Mouse (Mus musculus) layer of hippocampus, postnatal 36 days (tissue): Measurements from ENCODE around the gene Aoc3. TPM values are rescaled to one million over a fixed set of nuclear protein-coding genes. Genes with fewer than 3 reads are reported as not detected.
"Not testable (repeated sequence)": the region's sequence is repeated elsewhere in the genome, so short reads cannot be mapped to it uniquely, and the experiment has no call there.

Source experiments
- DNase-seq, 2 experiments: peaks; one replicate each; pipeline ENCODE4 v3.0.0; 2022
- total RNA-seq, 2 experiments: library from RNA; stranded (reverse); gene quantifications; 2 replicates each; pipeline ENCODE4 v1.2.3; 2021

Aoc3 gene
- total RNA-seq, 2 experiments from 2014 or later = 0.62 to 1.4 TPM

DNA sequence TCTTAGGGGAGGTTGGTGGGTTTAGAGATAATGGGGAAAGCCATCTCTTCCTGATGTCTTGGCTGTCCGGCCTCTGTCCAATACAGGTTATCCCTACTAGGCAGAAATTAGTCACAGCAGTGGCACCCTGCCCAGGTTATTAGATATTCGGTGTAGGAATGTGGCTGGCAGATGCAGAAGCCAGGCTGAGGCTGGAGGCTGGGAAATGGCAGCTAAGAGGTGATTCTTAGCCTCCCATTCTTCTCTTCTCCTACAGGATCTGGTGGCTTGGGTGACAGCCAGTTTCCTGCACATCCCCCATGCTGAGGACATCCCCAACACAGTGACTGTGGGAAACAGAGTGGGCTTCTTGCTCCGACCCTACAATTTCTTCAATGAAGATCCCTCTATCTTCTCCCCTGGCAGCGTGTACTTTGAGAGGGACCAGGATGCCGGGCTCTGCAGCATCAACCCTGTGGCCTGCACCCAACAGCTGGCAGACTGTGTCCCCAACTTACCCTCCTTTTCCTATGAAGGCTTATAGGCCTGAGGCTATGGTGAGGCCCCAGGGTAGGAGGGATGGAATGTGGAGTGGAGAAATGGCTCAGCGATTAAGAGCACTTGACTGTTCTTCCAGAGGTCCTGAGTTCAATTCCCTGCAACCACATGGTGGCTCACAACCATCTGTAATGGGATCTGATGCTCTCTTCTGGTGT, 1.3 kb upstream of the Aoc3 start:
- peak; percentile 40 to 48 for DNase-seq

GRCm38 (mm10) chr11:101330961-101331360, 556 bp downstream of the Aoc3 start:
- not testable (repeated sequence) for DNase-seq

DNA sequence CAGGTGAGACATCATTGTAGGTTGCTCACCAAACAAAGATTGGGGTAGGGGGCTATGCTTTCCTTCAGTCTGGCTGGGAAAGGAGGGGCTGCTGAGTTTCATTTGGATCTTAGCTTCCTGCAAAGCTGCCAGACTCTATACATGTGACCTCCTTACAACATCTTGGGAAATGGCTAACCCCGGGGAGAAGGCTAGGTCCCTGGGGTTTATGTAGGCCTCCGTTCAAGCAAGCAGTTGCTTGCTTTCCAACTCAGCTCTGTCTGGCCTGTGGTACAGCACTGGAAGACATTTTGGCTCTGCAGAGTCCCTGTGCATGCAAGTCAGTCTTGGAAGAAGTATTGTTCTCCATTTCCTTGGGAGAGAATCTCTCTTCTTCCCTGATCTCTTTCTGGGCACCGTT, 2.1 kb downstream of the Aoc3 start:
- no peak for DNase-seq

DNA sequence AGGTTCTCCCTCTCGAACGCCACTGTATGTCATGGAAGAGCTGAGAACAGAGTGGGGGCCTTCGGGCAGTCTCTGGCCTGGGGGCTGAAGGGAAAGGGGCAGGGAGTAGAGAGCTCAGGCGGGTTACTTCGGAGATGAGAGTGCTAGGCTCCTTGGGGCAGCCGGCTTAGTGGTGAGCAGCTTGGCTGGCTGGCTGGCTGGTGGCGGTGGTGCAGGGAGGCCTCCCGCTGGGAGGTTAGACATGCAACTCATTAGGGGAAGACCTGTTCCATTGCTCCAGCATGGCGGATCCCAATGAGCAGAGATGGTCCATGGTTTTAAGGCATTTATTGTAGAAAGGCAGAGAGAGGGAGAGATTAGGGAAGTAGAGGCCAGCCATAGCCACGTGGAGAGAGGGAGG, 3.6 kb downstream of the Aoc3 start:
- DNase-seq = no peak

GRCm38 (mm10) chr11:101334516-101334915, 4.1 kb downstream of the Aoc3 start:
- no peak for DNase-seq

DNA sequence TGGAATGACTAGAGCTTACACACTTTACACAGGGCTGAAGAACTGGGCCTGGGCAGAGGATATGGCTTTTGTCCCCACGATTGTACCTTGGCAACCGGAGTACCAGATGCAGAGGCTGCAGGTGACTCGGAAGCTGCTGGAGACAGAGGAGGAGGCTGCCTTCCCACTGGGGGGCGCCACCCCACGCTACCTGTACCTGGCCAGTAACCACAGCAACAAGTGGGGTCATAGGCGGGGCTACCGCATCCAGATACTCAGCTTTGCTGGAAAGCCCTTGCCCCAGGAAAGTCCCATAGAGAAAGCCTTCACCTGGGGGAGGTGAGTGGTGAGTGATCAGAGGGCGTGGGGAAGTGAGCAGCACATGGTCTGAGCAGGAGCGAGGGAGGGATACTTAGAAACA, 5.3 kb downstream of the Aoc3 start:
- DNase-seq = no peak

DNA sequence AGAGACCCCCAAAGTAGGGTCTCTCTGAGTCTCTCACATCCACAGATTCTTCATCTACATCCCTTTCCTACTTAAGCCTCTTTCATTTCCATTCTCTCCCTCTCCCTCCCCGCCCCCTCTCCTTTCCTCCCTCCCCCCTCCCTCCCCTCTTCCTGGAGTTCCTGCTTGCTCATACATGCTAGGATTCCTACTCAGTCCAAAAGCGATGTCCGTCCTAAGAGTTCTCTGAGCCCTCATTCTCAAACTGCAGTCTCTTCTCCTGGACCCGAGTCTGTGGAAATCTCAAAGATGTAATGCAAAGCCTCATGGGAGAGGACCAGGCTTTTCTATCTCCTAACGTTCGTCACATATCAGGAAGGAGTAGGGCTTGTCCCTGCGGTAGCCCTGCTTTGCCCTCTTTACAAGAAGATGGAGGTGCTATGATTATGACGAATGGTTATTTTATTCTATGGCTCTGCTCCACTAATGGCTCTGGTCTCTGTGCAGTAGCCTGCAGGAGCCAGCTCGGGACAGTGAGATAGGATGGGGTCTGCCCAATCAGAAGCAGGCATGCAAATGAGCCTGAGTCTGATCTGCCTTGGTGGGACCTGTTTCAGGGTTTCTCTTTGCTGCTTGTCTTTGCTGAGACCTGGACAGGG, 7.8 kb downstream of the Aoc3 start:
- no peak for DNase-seq

- DNase-seq = no peak
These were observed 16.8 kb downstream of the Aoc3 start for GRCm38 (mm10) chr11:101347083-101347775.

GRCm38 (mm10) chr11:101348774-101349173, 18.4 kb downstream of the Aoc3 start:
- no peak for DNase-seq

DNA sequence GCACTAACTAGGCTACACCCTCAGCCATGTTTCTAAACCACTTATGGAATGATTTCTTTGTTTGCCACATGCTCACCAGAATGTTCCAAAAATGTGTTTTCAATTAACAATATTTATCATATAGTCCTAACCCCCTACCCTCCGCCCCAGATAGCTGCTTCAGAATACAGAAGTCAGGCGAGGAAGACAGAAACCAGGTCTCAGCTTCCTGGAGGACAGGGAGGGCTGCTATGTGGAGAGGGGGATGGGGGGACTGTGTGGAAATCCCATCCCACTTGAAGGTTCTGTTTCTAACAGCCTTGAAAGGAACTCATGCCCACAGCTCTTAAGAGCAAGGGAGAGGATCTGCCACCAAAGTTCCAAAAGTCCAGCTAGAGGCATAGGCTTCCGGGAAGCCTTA, 18.8 kb downstream of the Aoc3 start:
- DNase-seq = no peak

DNA sequence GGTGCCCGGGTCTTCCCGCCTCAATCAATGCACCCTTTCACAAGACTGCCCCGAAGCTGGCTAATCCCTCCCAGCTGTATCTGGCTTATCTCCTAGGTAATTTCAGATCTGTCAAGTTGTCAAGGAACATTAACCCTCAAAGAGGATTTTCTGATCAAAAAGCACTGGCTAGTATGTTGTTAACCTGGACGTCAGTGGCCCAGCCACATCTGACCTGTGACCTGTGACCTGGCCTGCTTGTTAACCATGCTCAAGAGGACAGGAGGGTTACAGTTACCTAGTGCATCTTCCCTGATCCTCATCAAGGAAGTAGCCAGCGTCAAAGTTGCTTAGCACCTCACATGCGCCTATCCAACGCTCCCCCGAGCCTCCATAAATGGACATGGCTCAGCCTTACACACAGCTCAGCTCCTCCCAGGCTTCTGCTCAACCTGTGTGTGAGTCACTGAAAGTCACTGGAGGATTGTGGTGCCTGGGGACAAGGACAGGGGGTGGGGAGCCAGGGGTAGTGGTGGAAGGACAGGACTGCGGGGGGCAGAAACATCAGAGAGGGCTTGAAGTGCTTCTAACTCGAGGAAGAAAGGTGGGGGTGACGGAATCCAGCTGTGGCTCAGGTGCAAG, 20.8 kb downstream of the Aoc3 start:
- DNase-seq = no peak

DNA sequence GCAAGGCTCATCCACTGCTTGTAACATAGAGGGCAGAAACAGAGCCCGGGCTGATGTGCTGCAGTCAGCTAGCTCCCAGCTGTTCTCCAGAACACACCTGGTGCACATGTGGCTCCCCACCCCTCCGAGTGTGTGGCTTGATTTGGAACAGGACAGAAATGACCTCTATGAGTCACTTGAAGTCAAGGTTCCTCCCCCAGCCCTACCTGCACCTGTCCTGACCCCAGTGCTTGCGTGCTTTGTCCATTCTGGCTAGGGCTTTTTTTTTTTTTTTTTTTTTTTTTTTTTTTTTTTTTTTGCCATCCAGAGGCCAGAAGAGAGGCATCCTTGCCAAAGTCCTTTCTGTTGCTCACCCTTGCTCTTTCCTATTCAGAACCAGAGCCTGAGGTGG, 21.3 kb downstream of the Aoc3 start:
- DNase-seq = no peak

DNA sequence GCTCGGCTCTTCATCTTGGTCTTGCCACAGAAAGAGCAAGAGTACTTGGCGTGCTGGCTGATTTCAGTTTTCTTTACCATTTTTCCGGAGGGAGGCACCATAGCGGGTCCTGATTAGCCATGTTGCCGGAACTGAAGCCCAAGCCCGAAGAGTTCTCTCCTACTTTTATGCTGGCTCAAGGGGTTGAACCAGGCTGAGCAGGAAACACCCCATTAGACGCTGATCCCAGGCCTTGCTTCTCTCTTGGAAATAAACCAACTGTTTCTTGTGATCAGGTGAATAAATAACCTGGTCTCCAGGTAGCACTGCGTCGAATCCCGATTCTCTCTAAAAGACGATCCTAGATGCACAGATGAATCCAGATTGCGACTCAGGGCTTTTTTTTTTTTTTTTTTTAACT, 23.0 kb downstream of the Aoc3 start:
- no peak for DNase-seq

- DNase-seq = no peak
These were observed 24.1 kb downstream of the Aoc3 start for GRCm38 (mm10) chr11:101354438-101355010.

- DNase-seq = no peak
These were observed 25.5 kb downstream of the Aoc3 start for GRCm38 (mm10) chr11:101355916-101356315.

DNA sequence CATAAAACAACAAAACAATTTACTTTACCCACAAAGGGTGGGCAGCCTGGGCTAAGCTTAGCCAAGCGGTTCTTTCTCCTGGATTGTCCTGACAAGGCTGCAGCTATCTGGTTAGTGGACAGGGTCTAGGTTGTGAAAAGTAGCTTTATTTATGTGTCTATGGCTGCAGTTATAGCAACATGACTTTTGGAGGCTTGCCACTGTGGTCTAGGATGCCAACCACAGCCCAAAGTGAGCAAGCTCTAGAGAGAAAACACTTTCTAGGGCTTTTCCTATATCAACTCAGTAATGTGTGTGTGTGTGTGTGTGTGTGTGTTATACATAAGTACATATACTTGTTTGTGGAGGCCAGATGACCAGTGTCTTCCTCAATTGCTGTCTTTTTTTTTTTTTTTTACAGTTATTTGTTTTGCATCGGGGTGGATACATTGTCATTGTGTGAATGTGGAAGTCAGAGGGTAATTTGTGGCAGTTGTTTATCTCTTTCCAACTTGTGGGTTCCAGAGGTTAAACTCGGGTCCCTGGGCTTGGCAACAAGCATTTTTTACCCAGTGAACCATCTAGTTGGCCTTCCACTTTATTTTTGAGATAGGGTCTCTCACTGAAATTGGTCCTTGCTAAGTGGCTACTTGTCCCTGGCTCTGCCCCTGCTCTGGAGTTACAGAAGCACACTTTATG, 27.2 kb downstream of the Aoc3 start:
- no peak for DNase-seq

- DNase-seq = no peak
These were observed 29.4 kb downstream of the Aoc3 start for GRCm38 (mm10) chr11:101359776-101360175.

GRCm38 (mm10) chr11:101360651-101361113, 30.3 kb downstream of the Aoc3 start:
- DNase-seq = no peak

GRCm38 (mm10) chr11:101364531-101364931, 34.1 kb downstream of the Aoc3 start:
- no peak for DNase-seq

- no peak for DNase-seq
These were observed 37.0 kb downstream of the Aoc3 start, which contains the start of gene G6pc for GRCm38 (mm10) chr11:101367326-101367935. TSS of gene G6pc (plus strand) at chr11:101367561.

DNA sequence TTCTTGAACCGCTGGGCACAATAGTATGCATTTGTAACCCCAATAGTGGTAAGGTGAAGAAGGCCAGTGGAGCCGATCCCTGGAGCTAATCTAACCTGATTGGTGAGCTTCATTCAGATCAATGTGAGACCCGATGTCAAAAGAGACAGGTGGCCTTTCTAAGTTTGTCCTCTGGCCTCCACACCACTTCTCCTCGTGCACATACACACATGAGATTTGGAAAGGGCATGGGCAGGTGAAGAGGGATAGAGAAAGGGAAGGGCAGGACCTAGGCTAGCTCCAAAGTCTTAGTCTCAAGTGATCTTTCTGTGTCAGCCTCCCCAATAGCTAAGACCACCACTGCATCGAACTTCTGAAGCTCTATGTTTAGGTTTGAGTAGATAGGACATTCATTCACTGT, 39.7 kb downstream of the Aoc3 start:
- DNase-seq = no peak
